Mouse (Mus musculus): ENCODE measurements around the gene Daxx.
"Not testable (repeated sequence)": the region's sequence is repeated elsewhere in the genome, so short reads cannot be mapped to it uniquely, and the experiment has no call there.

The Daxx gene

DNA sequence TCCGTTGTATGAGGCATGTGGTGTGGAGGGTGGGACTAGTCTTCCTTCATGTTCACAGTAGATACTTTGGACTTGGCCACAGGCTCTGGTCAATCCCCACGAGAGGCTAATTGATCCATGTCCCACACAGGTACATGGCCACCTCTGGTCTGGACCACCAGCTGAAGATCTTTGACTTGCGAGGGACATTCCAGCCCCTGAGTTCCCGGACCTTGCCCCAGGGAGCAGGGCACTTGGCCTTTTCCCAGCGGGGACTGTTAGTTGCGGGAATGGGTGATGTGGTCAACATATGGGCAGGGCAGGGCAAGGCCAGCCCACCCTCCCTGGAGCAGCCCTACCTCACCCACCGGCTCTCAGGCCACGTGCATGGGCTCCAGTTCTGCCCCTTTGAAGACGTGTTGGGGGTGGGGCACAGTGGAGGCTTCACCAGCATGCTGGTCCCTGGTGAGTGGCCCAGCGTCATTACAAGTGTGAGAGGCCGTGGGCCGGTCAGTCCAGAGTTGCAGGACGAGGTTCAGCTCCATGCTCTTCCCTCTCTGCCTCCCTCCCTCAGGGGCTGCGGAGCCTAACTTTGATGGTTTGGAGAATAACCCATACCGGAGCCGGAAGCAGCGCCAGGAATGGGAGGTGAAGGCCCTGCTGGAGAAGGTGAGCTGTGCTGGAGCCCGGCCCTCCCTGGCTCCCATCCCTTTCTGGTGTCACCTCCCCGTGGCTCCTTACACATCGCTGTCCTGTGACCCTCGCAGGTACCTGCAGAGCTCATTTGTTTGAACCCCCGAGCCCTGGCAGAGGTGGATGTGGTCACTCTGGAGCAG is 39.1 kb downstream of the Daxx start:
- no peak for DNase-seq

DNA sequence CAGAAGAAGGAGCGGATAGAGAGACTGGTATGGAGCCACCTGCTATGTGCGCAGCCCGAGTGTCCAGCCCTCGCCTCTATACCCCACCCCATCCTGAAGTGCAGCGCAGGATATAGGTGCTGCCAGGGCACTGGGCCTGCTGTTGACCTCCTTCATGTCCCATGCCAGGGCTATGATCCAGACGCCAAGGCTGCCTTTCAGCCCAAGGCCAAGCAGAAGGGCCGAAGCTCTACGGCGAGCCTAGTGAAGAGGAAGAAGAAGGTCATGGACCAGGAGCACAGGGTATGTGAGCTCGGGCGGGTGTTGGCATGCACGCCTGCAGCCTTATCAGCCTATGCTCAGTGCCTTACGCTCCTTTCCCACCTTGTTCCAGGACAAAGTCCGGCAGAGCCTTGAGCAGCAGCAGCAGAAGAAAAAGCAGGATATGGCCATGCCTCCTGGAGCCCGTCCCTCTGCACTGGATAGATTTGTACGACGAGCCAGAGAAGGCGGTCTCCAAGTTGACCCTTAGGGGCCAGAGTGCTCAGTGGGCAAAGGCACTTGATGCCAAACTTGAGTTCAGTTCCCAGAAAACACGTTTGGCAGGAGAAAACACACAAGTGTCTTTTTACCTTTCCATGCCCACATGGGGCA is 39.8 kb downstream of the Daxx start:
- DNase-seq, result no peak

DNA sequence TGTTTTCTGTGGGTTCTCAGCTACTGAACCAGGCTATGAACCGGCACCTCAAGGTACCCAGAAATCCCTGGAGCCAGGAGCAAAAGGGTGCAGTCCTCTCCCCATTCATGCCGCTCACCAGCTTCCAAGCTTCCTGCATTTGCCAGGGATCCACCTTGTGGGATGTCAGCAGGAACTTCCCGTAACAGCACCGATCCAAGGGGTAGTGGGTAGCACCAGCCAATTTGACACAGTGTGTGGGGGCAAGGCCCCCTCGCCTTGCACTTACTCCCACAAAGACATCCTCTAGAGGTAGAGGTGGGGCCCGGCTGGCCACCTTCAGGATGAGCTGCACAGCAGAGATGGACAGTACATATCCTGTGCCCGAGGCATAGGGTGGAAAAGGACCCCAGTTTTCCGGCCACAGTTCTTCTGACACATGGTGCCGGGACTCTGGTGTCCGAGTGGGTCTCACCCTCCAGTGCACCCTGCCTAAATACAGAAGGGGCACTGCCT is 41.0 kb downstream of the Daxx start:
- no peak for DNase-seq

GRCm38 (mm10) chr17:33951021-33951946 is 42.1 kb downstream of the Daxx start, which contains the start of gene B3galt4:
B3galt4 (minus strand) TSS chr17:33951488.
- DNase-seq, result peak; percentile 93

DNA sequence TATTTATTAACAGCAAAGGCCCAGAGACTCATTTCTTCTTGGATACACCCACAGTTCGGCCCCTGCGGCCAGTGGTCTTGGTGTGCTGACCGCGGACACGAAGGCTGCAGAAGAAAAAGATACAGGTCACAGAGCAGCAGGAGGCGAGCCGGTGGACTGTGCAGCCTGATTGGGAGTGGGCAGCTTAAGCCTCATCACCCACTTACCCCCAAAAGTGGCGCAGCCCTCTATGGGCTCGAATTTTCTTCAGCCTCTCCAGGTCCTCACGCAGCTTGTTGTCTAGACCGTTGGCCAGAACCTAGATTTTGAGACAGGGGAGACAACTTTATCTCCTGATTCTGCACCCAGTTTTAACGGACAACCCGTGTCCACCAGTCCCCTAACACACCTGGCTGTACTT is 42.8 kb downstream of the Daxx start:
- not testable (repeated sequence) for DNase-seq

GRCm38 (mm10) chr17:33952879-33953278 is 43.7 kb downstream of the Daxx start:
- DNase-seq, result no peak

GRCm38 (mm10) chr17:33953310-33953709 is 44.1 kb downstream of the Daxx start:
- no peak for DNase-seq

DNA sequence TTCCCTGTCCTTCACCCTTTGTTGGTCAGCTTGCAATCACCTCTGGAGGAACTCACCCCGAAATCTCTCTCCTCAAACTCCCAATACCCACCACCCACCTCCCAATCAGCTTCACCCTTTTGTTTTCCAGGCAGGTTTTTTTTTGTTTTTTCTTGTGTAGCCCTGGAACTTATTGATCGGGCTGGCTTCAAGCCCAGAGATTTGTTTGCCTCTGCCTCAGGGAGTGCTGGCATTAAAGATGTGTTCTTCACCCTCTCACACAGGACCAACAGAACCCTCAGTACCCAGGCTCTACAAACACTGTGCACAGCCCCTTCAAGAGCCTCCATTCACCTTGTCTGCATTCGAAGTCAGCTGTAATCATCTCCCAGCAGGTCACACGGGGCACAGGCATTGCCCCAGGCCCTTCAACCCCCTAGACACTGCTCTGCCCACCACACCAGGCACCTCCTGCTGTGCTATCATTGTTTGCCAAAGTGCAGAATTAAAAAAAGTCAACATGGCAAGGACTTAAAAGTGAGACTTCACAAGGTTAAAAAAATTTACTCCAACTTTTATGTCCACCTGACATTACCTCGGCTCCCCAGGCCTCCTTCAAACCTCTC is 44.8 kb downstream of the Daxx start:
- DNase-seq, result no peak

DNA sequence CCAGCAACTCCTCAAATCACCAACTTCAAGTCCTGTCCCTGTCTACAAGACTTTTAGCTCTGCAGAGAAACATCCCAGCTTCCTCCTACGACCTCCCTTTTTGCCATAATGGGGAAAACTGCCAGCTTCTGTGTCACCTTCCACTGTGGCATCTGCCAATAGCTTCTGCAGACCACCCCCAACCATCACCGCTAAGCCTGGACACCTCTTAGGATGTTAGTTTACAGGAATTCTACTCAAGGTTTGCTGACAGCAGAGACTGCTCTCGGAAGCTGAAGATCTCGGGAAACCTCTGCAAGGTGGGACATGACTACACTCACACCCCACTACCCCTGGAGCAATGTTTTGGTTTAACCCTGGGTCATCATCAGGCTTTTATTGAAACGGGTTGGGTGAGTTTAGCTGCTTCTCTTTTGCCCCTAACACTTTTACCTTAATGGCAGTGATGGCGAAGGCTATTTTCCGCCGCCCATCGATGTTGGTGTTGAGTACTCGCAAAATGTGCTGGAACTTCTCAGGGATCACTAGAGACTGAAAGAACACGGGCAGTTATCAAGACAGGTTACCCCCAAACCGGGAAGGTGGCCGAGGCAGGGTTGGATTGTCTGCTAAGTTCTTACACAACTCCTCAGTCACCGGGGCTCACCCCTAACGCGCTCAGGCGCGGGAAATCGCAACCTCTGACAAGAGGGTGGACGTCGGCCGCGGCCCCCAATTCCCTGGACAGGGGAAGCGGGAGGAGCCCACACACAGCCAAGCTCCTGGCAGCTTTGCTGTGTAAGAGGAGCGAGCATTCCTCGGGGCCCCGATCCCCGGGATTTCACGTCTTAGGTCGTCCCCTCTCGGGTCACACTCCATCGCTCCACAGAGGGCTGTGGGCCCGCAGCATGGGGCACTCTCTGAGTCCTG is 45.7 kb downstream of the Daxx start:
- peak; percentile 43 for DNase-seq

GRCm38 (mm10) chr17:33955555-33956214 is 46.5 kb downstream of the Daxx start, which contains the start of the genes Vps52 and Rps18:
Vps52 (plus strand) TSS chr17:33955812.
Rps18 (minus strand) TSS chr17:33956001.
- peak; percentile 97 for DNase-seq

DNA sequence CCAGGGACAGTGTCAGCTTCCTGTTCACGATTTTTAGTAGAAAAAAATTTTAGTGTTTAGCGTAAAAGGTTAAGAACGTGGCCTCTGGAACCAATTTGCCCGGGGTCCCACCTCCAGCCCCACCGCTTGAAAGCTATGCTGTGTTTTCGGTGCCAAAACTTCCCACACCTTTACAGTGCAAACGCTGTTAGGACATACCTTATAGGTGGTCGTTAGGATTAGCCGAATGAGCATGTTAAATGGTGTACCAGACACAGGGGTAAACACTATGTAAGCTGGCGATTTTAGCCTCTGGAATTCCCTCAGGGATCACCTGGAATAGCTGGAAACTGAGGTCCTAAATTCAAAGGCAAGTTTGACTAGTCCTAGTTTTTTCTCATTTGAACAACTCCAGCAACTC is 47.1 kb downstream of the Daxx start:
- no peak for DNase-seq

DNA sequence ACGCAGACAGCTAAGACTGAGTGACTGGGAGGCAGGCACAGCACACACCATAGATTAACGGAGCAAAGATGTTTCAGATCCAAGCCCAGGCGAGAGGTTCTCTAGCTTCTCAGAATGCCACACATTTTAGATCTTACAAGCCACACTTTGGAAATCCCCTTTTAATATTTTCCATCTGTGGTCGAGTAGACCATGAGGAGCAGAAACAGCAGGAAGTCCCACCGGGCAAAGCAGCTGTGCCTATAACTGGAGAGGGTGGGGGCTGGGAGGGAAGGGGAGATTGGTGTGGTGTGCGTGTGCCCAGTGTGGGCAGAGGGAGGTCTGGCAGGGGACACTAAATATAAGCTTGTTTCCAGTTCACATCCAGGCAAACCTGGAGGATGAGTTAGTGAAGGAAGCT is 48.3 kb downstream of the Daxx start:
- DNase-seq, result no peak

DNA sequence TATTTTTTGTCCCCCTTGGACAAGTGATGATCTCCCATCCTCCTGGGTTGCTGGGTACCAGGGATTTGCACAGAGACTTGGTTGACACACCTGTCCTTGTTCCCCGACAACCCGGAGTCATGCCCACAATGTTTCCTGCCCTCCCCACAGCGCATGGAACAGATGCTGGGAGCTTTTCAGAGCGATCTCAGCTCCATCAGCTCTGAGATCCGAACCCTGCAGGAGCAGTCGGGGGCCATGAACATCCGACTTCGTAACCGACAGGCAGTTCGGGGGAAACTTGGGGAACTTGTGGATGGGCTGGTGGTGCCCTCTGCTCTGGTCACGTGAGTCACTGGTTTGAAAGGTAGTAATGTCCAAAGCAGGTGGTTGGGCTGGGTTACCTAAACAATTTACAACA is 49.2 kb downstream of the Daxx start:
- no peak for DNase-seq

GRCm38 (mm10) chr17:33959135-33959534 is 49.9 kb downstream of the Daxx start:
- no peak for DNase-seq

GRCm38 (mm10) chr17:33959948-33960347 is 50.7 kb downstream of the Daxx start:
- no peak for DNase-seq

DNA sequence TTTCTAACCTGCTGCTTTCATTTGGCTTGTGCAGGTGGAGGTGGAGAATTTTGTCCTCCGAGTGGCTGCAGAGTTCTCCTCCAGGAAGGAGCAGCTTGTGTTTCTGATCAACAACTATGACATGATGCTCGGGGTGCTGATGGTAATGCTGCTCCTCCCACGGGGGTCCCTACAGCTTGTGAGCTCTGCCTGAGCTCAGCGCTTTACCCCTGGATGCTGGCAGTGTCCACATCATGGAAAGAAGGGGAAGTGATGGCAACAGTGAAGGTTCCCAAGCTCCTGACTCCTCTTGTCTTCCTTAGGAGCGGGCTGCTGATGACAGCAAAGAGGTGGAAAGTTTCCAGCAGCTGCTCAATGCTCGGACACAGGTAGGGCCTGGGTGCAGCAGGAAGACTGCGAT is 53.7 kb downstream of the Daxx start:
- no peak for DNase-seq
